Mouse (Mus musculus): ENCODE data around the gene Arpc5.
A peak's percentile ranks its signal among the peaks of the same experiment; 100 is the strongest.
"Not testable (repeated sequence)": the region's sequence is repeated elsewhere in the genome, so short reads cannot be mapped to it uniquely, and the experiment has no call there.

Arpc5 gene

GRCm38 (mm10) chr1:152767749-152768488 is 1.6 kb downstream of the Arpc5 start:
- H3K9me3 ChIP-seq (ENCODE audit: low read length), result no peaks in the 10 kb centered on the region
- peaks cover 20% of the 10 kb centered on the region for H3K4me1 ChIP-seq (replicated peaks; ENCODE audit: low read depth, low read length)
- peak; percentile 93 for TF ChIP-seq CTCF (conservative IDR thresholded peaks at IDR 0.05; ENCODE audit: low read length)
- no peak for TF ChIP-seq NANOG (IDR thresholded peaks at IDR 0.05; ENCODE audit: borderline replicate concordance, low read length)
- TF ChIP-seq POU5F1 (IDR thresholded peaks at IDR 0.05; ENCODE audit: borderline replicate concordance, low read length), result no peak
- no peak overlapping the region for H3K4me3 ChIP-seq (replicated peaks; ENCODE audit: low read length)
- peaks cover 21% of the 10 kb centered on the region for H3K27me3 ChIP-seq (ENCODE audit: insufficient read depth, low read length)
- peaks cover 45% of the 10 kb centered on the region for H3K36me3 ChIP-seq (ENCODE audit: insufficient read depth, low read length)

DNA sequence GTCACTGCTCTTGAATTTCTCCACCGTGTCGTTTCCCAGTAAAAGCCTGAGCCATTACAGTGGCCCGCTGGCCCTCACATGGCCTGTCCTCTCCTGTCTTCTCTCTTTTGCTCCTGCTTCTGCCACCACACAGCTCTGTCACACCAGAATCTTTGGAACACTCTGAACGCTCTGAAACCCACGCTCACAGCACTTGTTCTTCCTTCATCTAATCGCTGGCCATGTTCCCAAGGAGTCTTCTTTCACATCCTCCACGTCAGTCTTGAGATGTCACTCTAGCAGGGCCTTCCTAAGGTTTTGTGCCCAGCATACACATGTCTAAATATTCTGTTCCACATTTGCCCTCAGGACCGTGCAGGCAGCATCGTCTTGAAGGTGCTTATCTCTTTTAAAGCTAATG is 4.7 kb downstream of the Arpc5 start:
- no peak overlapping the region for H3K4me3 ChIP-seq (replicated peaks; ENCODE audit: low read length)
- no peaks in the 10 kb centered on the region for H3K9me3 ChIP-seq (ENCODE audit: low read length)
- peaks cover under 1% of the 10 kb centered on the region; the same call in 1 of the 2 replicates for H3K27me3 ChIP-seq (ENCODE audit: insufficient read depth, low read length)
- TF ChIP-seq POU5F1 (IDR thresholded peaks at IDR 0.05; ENCODE audit: borderline replicate concordance, low read length) (no peak), CTCF (conservative IDR thresholded peaks at IDR 0.05; ENCODE audit: low read length) (no peak), NANOG (IDR thresholded peaks at IDR 0.05; ENCODE audit: borderline replicate concordance, low read length) (no peak)
- H3K36me3 ChIP-seq (ENCODE audit: insufficient read depth, low read length), result peaks cover 76% of the 10 kb centered on the region
- H3K4me1 ChIP-seq (replicated peaks; ENCODE audit: low read depth, low read length), result peaks cover 13% of the 10 kb centered on the region

DNA sequence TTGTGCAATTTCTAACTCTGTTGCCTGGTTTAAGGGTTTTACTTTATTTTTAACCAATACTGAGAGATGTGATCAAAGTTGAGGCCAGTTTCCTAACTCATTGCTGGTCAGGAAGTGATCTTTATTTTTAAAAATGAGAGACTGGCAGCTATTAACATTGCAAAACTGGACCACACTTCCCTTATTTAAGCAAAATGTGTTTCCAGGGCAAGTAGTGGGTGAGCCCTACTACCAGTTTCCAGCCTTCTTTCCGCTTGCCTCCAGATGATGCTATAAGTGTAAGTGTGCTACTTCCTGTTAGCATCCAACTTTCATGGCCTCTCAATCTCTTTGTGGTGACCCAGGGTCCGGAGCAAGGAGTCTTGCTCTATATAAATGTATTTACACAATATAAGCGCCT is 8.3 kb downstream of the Arpc5 start:
- H3K9me3 ChIP-seq (ENCODE audit: low read length); H3K27me3 ChIP-seq (ENCODE audit: insufficient read depth, low read length); H3K4me3 ChIP-seq (replicated peaks; ENCODE audit: low read length): not testable (repeated sequence)
- H3K4me1 ChIP-seq (replicated peaks; ENCODE audit: low read depth, low read length), result peaks cover 16% of the 10 kb centered on the region
- H3K36me3 ChIP-seq (ENCODE audit: insufficient read depth, low read length), result peaks cover 72% of the 10 kb centered on the region

DNA sequence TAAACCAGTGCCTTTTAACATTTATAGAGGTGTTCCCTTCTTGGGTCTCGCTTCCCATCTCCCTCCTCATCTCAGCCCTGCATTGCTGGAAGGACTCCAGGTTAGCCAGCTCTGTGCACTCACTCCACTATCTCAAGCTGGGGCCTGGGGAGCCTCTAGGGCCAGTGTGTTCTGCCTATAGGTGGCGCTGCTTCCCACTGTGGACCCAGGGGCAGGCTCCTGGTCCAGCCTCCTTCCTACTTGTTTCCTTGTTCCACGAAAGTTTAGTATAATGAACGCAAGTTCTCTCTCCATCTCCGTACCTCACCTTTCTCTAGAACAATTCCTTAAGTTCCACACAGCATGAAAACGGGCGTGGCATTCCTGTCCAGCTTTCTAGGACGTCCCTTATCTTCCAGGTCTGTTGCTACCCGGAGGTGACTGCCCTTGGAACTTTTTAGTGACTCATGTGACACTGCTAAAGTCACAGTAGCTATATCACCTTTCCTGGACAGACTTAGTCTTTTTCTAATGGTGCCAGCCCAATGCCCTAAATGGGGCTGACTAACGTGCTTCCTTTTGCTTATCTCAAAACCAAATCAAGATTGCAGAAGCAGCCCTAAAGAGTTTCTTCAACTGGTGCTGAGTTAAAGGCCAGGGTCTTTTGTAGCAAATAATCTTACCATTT is 12.9 kb downstream of the Arpc5 start:
- Histone ChIP-seq H3K27me3 (ENCODE audit: insufficient read depth, low read length) (no peaks in the 10 kb centered on the region), H3K4me3 (replicated peaks; ENCODE audit: low read length) (peak overlapping the region; percentile 5; the same call in 1 of the 2 replicates), H3K9me3 (ENCODE audit: low read length) (0 out of 2 replicates have a peak, but pooled peaks cover 4% of the 10 kb centered on the region), H3K4me1 (replicated peaks; ENCODE audit: low read depth, low read length) (peaks cover 9% of the 10 kb centered on the region), H3K36me3 (ENCODE audit: insufficient read depth, low read length) (peaks cover 28% of the 10 kb centered on the region)
- TF ChIP-seq NANOG (IDR thresholded peaks at IDR 0.05; ENCODE audit: borderline replicate concordance, low read length) (no peak), CTCF (conservative IDR thresholded peaks at IDR 0.05; ENCODE audit: low read length) (peak; percentile 85)

GRCm38 (mm10) chr1:152784620-152785019 is 18.3 kb downstream of the Arpc5 start:
- H3K4me1 ChIP-seq (replicated peaks; ENCODE audit: low read depth, low read length), result peaks cover 11% of the 10 kb centered on the region
- no peak overlapping the region for H3K4me3 ChIP-seq (replicated peaks; ENCODE audit: low read length)
- H3K27me3 ChIP-seq (ENCODE audit: insufficient read depth, low read length), result no peaks in the 10 kb centered on the region
- no peaks in the 10 kb centered on the region for H3K36me3 ChIP-seq (ENCODE audit: insufficient read depth, low read length)
- no peaks in the 10 kb centered on the region for H3K9me3 ChIP-seq (ENCODE audit: low read length)
- TF ChIP-seq NANOG (IDR thresholded peaks at IDR 0.05; ENCODE audit: borderline replicate concordance, low read length) (no peak), CTCF (conservative IDR thresholded peaks at IDR 0.05; ENCODE audit: low read length) (no peak), POU5F1 (IDR thresholded peaks at IDR 0.05; ENCODE audit: borderline replicate concordance, low read length) (no peak)

DNA sequence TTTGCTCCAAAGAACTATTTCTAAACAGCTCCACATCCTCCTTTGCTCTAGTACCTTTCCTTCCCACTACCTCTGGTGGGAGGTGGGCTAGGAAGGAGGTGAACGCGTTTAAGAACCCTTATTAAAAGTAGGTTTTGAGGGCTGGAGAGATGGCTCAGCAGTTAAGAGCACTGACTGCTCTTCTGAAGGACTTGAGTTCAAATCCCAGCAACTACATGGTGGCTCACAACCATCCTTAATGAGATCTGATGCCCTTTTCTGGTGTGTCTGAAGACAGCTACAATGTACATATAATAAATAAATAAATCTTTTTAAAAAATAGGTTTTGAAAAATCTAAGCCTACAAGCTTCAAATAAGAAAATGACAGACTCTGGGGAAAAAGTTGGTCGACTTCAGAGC is 19.1 kb downstream of the Arpc5 start:
- not testable (repeated sequence) for H3K9me3 ChIP-seq (ENCODE audit: low read length); H3K36me3 ChIP-seq (ENCODE audit: insufficient read depth, low read length); H3K4me3 ChIP-seq (replicated peaks; ENCODE audit: low read length); H3K27me3 ChIP-seq (ENCODE audit: insufficient read depth, low read length)
- peaks cover 13% of the 10 kb centered on the region for H3K4me1 ChIP-seq (replicated peaks; ENCODE audit: low read depth, low read length)

GRCm38 (mm10) chr1:152786953-152787352 is 20.6 kb downstream of the Arpc5 start:
- Histone ChIP-seq H3K27me3 (ENCODE audit: insufficient read depth, low read length) (no peaks in the 10 kb centered on the region), H3K4me3 (replicated peaks; ENCODE audit: low read length) (no peak overlapping the region), H3K9me3 (ENCODE audit: low read length) (no peaks in the 10 kb centered on the region), H3K36me3 (ENCODE audit: insufficient read depth, low read length) (no peaks in the 10 kb centered on the region), H3K4me1 (replicated peaks; ENCODE audit: low read depth, low read length) (peaks cover 28% of the 10 kb centered on the region)
- TF ChIP-seq CTCF (conservative IDR thresholded peaks at IDR 0.05; ENCODE audit: low read length) (no peak), NANOG (IDR thresholded peaks at IDR 0.05; ENCODE audit: borderline replicate concordance, low read length) (no peak), POU5F1 (IDR thresholded peaks at IDR 0.05; ENCODE audit: borderline replicate concordance, low read length) (no peak)

GRCm38 (mm10) chr1:152788121-152788660 is 21.8 kb downstream of the Arpc5 start:
- Histone ChIP-seq H3K4me3 (replicated peaks; ENCODE audit: low read length) (no peak overlapping the region), H3K36me3 (ENCODE audit: insufficient read depth, low read length) (no peaks in the 10 kb centered on the region), H3K27me3 (ENCODE audit: insufficient read depth, low read length) (no peaks in the 10 kb centered on the region), H3K4me1 (replicated peaks; ENCODE audit: low read depth, low read length) (peaks cover 41% of the 10 kb centered on the region), H3K9me3 (ENCODE audit: low read length) (no peaks in the 10 kb centered on the region)
- no peak for TF ChIP-seq CTCF (conservative IDR thresholded peaks at IDR 0.05; ENCODE audit: low read length)
- TF ChIP-seq NANOG (IDR thresholded peaks at IDR 0.05; ENCODE audit: borderline replicate concordance, low read length), result no peak
- TF ChIP-seq POU5F1 (IDR thresholded peaks at IDR 0.05; ENCODE audit: borderline replicate concordance, low read length), result no peak

- no peaks in the 10 kb centered on the region for H3K36me3 ChIP-seq (ENCODE audit: insufficient read depth, low read length)
- no peaks in the 10 kb centered on the region for H3K9me3 ChIP-seq (ENCODE audit: low read length)
- no peaks in the 10 kb centered on the region for H3K27me3 ChIP-seq (ENCODE audit: insufficient read depth, low read length)
- H3K4me3 ChIP-seq (replicated peaks; ENCODE audit: low read length), result peak overlapping the region; percentile 11
- H3K4me1 ChIP-seq (replicated peaks; ENCODE audit: low read depth, low read length), result peaks cover 61% of the 10 kb centered on the region
- no peak for TF ChIP-seq NANOG (IDR thresholded peaks at IDR 0.05; ENCODE audit: borderline replicate concordance, low read length)
- TF ChIP-seq CTCF (conservative IDR thresholded peaks at IDR 0.05; ENCODE audit: low read length), result peak; percentile 82
These were observed 23.9 kb downstream of the Arpc5 start for GRCm38 (mm10) chr1:152790254-152790653.
